Mouse (Mus musculus) spleen, adult 2 months (tissue): ENCODE results near the gene Fbln2. TPM values are rescaled to one million over a fixed set of nuclear protein-coding genes. Genes with fewer than 3 reads are reported as not detected.

Experiments
- DNase-seq, 2 experiments: peaks; one replicate each; pipeline versions ENCODE4 v3.0.0 to v3.0.0-alpha.2; 2012 to 2021; ENCODE audit warnings: low spot score in 2 of 2, low read depth in 1 of 2
- H3K27ac ChIP-seq: fragments of 200-500 bp; 2 replicates; pipeline ENCODE4 v1.5.1; 2012; ENCODE audit warnings: low read length, inconsistent platforms; ENCODE audit not compliant: insufficient read depth
- H3K27me3 ChIP-seq: fragments of 200-500 bp; 2 replicates; pipeline ENCODE4 v1.6.1; 2012; ENCODE audit warnings: mild to moderate bottlenecking, moderate library complexity, low read length, inconsistent platforms; ENCODE audit not compliant: control insufficient read depth, insufficient read depth
- H3K36me3 ChIP-seq: fragments of 200-500 bp; 2 replicates; pipeline ENCODE4 v1.6.1; 2012; ENCODE audit warnings: mild to moderate bottlenecking, low read length, inconsistent platforms; ENCODE audit not compliant: control insufficient read depth, insufficient read depth
- H3K4me1 ChIP-seq: fragments of 200-500 bp; 2 replicates; pipeline ENCODE4 v1.6.1; 2011; ENCODE audit warnings: inconsistent platforms; ENCODE audit not compliant: control insufficient read depth, insufficient read depth, insufficient read length
- H3K4me3 ChIP-seq: fragments of 200-500 bp; 2 replicates; pipeline ENCODE4 v1.5.1; 2011; ENCODE audit warnings: mild to moderate bottlenecking, inconsistent platforms; ENCODE audit not compliant: insufficient read depth, insufficient read length; ENCODE audit errors: extremely low read depth
- CTCF ChIP-seq: fragments of 200-500 bp; IDR thresholded peaks from 2 replicates; pipeline ENCODE4 v1.5.1; 2011; ENCODE audit warnings: mild to moderate bottlenecking, inconsistent platforms; ENCODE audit not compliant: insufficient read depth, insufficient read length, insufficient replicate concordance; ENCODE audit errors: extremely low read depth
- POLR2A ChIP-seq: fragments of 200-500 bp; IDR thresholded peaks from 2 replicates; pipeline ENCODE4 v1.6.1; 2011; ENCODE audit warnings: low read depth, low read length, inconsistent platforms
- WGBS: fragments of 180-500 bp; shearing (Covaris S2); methylation state at CpG from one replicate; pipeline ENCODE4 v1.1.7; 2018; 5-methylcytosine and 5-hydroxymethylcytosine counted together
- polyA plus RNA-seq: library from polyadenylated mRNA; depleted of rRNA; stranded (reverse); fragments of >200 nt; gene quantifications from 2 replicates; pipeline ENCODE4 v1.2.3, GENCODE M21; 2012

Gene Fbln2
- polyA plus RNA-seq, 1 experiment, result 12.0 TPM

DNA sequence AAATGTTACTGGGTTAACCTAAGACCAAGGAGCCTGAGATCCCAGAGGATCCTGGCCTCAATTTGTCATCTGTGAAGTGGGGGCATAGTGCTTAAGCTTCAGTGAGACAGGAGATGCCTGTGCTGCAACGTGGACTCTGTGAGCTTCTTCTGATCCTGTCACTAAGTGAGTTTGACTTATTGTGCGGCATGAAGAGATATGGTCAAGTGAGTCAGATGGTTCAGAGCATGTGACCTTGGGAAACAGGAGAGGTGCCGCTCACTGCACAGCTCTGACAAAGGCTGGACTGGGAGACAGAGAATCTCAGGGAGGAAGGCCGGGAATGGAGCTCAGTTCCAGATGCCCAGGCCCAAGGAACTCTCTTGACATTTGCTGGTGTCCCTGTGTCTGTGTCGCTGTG is 6.5 kb upstream of the Fbln2 start:
- WGBS, result 75% methylated on average over 5 of the region's 5 CpGs

DNA sequence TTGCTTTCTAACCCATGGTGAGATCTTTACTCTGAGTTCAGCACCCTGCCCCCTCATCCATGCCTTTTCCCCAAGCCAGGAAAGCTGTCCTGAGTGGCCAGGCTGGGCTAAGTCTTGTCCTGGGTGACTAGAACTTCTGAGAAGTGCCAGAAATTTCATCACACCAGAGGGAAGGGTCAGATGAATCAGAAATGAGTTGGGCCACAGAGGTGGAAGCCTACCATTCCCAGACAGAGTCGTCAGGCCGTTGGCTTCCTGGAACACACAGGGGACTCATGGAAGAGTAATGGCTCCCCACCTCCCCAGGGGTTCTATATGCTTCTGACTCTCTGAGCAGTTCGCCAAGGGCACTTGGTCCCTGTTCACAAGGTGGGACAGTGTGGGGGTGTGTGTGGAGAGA is 4.8 kb upstream of the Fbln2 start:
- H3K4me1 ChIP-seq, result no peaks in the 10 kb centered on the region
- TF ChIP-seq POLR2A (no peak), CTCF (no peak)

More for the DNA sequence above, 6.5 kb upstream of the Fbln2 start:
- H3K27ac ChIP-seq, result no peak overlapping the region
- DNase-seq, result no peak
- H3K36me3 ChIP-seq, result no peaks in the 10 kb centered on the region
- no peaks in the 10 kb centered on the region for H3K27me3 ChIP-seq
- TF ChIP-seq POLR2A, result no peak
- no peak for TF ChIP-seq CTCF
- H3K4me3 ChIP-seq, result no peak overlapping the region
- no peaks in the 10 kb centered on the region for H3K4me1 ChIP-seq

DNA sequence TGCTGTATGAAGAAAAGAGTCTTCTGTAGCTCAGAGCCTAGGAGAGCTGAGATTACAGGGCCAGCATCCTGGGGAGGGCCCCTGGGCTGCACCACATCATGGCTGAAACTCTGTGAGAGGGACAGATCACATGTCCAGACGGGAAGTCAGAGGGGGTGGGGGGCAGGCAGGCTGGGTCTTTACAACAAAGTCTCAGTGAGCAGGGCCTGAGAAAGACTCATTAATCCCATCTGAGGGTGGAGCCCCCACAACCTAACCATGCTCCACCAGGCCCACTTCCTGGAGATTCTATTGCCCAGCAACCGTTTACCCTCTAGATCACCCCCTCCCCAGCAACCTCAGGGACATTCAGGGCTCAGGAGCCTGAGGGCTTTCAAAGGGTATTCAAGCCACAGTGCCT is 2.5 kb upstream of the Fbln2 start:
- no peaks in the 10 kb centered on the region for H3K27me3 ChIP-seq
- no peaks in the 10 kb centered on the region for H3K36me3 ChIP-seq
- H3K4me3 ChIP-seq, result no peak overlapping the region
- WGBS, result 39% methylated on average over 2 of the region's 2 CpGs
- TF ChIP-seq POLR2A, result no peak
- no peak for TF ChIP-seq CTCF
- H3K4me1 ChIP-seq, result no peaks in the 10 kb centered on the region
- DNase-seq, result no peak
- H3K27ac ChIP-seq, result no peak overlapping the region

More for the DNA sequence above, 4.8 kb upstream of the Fbln2 start:
- Histone ChIP-seq H3K27ac (no peak overlapping the region), H3K4me3 (no peak overlapping the region), H3K27me3 (no peaks in the 10 kb centered on the region), H3K36me3 (no peaks in the 10 kb centered on the region)
- WGBS, result 65% methylated on average over 3 of the region's 3 CpGs
- no peak for DNase-seq

DNA sequence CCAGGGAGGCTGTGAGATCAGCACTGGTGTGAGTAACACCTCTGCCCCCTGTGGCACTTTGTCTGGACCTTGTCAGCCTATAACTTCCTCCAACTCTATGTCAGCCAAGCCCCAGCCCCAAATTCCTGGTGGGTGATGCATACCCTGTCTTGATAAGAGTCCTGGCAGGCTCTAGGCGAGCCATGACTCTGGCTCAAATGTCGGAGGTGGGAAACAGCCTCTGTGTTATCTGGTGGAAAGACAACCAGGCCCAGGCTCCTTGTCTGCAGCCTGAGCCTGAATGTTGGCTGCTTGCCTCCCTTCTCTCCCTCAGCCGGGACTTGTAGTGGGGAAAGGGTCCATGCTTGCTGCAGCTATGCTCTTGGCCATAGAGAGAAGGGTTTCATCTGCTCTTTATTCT is 1.4 kb upstream of the Fbln2 start:
- Histone ChIP-seq H3K4me3 (no peak overlapping the region), H3K36me3 (no peaks in the 10 kb centered on the region), H3K27me3 (no peaks in the 10 kb centered on the region), H3K4me1 (no peaks in the 10 kb centered on the region), H3K27ac (no peak overlapping the region)
- DNase-seq, result no peak
- 67% methylated on average over 3 of the region's 3 CpGs for WGBS
- no peak for TF ChIP-seq CTCF
- TF ChIP-seq POLR2A, result no peak

DNA sequence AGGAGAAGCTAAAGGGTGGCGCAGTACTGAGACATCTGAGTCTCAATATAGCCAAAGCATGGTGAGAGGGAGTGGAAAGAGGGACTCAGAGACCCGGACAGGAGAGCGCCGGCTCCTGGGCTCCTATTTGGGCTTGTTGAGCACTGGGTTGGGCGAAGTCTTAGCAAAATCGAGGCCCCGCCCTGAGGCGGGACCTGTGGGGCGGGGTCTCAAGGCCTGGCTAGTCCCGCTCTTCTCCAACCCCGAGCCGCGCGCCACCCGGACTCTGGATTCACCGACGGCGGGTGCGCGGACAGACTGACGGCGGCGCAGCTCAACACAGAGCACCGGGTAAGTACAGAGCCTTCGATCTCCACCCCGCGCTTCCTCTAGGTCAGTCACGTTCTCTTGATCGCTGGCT is 316 bp downstream of the Fbln2 start:
- H3K27ac ChIP-seq, result no peak overlapping the region
- no peaks in the 10 kb centered on the region for H3K36me3 ChIP-seq
- H3K4me3 ChIP-seq, result no peak overlapping the region; the same call in 1 of the 2 replicates
- TF ChIP-seq CTCF (no peak), POLR2A (no peak)
- H3K27me3 ChIP-seq, result no peaks in the 10 kb centered on the region
- no peaks in the 10 kb centered on the region for H3K4me1 ChIP-seq
- no peak for DNase-seq
- WGBS, result 6% methylated on average over 29 of the region's 29 CpGs

DNA sequence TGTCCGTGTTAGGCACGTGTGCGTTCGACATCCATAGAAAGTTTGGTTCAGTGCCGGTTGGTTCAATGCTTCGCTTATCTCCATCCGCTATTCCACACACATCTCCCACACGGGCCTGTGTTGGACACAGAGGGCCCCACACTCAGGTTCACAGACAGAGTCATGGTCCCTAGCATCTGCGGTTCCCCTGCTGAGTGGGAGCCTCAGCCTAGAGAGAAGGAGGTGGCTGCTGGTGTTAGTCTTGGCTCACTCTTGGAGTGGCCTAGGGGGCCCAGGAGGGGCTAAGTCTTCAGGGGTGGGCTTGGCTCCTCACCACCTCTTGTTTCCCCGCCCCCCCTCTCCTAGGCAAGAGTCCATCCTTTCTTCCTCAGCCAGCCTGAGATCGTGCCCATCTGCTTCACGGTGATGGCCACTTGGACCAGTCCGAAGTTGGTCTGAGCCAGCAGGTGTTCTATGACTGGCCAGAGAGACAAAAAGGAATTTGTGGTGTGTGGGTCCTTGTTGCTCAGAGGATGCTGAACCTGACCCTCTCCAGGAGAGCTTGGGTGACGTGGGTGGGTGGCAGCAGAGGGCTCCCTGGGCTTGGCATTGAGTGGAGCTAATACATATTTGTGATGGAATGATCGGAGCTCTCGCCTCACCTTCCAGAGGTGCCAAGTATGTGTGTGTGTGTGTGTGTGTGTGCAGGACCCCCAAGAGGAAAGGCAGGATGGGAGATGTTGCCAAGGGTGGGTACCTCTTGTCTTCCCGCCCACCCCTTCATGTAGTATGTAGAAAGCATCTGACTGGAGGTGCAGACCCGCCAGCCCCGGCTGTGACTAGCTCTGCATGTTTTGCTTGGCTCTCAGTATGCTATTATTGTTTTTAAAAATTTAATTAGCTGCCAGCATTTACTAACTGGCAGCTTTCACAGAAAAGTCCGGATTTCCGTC is 1.3 kb downstream of the Fbln2 start:
- no peak overlapping the region for H3K27ac ChIP-seq
- no peak for DNase-seq
- WGBS, result 70% methylated on average over 21 of the region's 21 CpGs
- H3K27me3 ChIP-seq, result no peaks in the 10 kb centered on the region
- no peak for TF ChIP-seq POLR2A
- TF ChIP-seq CTCF, result no peak
- no peaks in the 10 kb centered on the region for H3K36me3 ChIP-seq
- no peaks in the 10 kb centered on the region for H3K4me1 ChIP-seq
- no peak overlapping the region for H3K4me3 ChIP-seq

DNA sequence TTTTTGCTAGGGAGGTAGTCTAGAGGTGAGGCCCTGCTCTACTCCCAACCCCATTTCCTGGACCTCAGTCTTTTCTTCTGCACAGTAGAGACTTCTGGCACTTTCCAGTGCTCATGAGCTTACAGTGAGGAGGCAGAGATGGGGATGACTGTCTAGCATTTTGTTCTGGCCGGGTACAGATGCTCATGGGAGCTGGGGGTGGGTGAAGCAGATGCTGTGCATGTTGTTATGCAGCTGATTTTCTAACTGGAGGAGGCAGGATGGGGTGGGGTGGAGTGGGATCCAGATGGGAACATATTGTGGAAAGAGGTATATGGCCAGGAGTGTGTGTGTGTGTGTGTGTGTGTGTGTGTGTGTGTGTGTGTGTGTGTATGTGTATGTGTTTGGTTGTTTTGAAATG is 3.2 kb downstream of the Fbln2 start:
- Histone ChIP-seq H3K27me3 (no peaks in the 10 kb centered on the region), H3K4me1 (no peaks in the 10 kb centered on the region), H3K27ac (no peak overlapping the region), H3K4me3 (no peak overlapping the region), H3K36me3 (no peaks in the 10 kb centered on the region)
- 84% methylated on average over 1 of the region's 1 CpGs for WGBS
- no peak for TF ChIP-seq POLR2A
- no peak for TF ChIP-seq CTCF
- DNase-seq, result no peak
